Mouse (Mus musculus) embryonic fibroblast, embryonic 13.5 days (primary cell): Measurements from ENCODE around the gene Hmbs. TPM values are rescaled to one million over a fixed set of nuclear protein-coding genes. Genes with fewer than 3 reads are reported as not detected.

Experiments used
- H3K27ac ChIP-seq: 2 replicates; pipeline ENCODE4 v1.5.1; 2012; ENCODE audit warnings: low read length, control low read depth, inconsistent platforms; ENCODE audit not compliant: insufficient read depth
- H3K4me1 ChIP-seq: 2 replicates; pipeline ENCODE4 v1.6.1; 2011; ENCODE audit warnings: low read length; ENCODE audit not compliant: control insufficient read depth, insufficient read depth
- H3K4me3 ChIP-seq: 2 replicates; pipeline ENCODE4 v1.5.1; 2011; ENCODE audit warnings: mild to moderate bottlenecking, control low read depth, low read length; ENCODE audit not compliant: insufficient read depth
- CTCF ChIP-seq: IDR thresholded peaks from 2 replicates; pipeline ENCODE4 v1.5.1; 2011; ENCODE audit warnings: mild to moderate bottlenecking, control low read depth, low read length, moderate library complexity, borderline replicate concordance; ENCODE audit not compliant: insufficient read depth
- POLR2A ChIP-seq: IDR thresholded peaks from 2 replicates; pipeline ENCODE4 v1.6.1; 2011; ENCODE audit warnings: low read depth, mild to moderate bottlenecking, control low read depth, low read length, moderate library complexity
- polyA plus RNA-seq: library from polyadenylated mRNA; stranded (reverse); fragments of >200 nt; gene quantifications from 2 replicates; pipeline ENCODE4 v1.2.4, GENCODE M21; 2011; ENCODE audit warnings: low read depth; ENCODE audit not compliant: missing spikeins, insufficient read length

Gene Hmbs
- polyA plus RNA-seq, 1 experiment, result 51.9 TPM

DNA sequence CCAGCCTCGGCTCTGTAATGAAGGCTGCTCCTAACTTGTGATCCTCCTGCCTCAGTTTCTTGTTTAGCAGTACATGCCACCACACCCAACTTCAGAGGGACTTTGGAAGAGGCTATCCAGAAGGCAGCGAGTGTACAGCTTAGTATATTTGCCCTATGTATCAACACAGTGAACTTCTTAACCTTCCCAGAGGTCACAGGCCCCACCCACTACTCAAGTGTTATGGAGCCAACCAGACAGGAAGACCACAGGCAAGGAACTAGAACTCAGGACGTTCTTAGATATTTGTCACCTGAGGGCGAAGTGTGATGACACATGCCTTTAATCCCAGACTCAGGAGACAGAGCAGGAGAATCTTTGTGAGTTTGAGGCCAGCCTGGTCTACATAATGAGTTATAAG is 3.6 kb upstream of the Hmbs start:
- TF ChIP-seq CTCF, result no peak
- TF ChIP-seq POLR2A, result no peak
- Histone ChIP-seq H3K27ac (no peak overlapping the region), H3K4me3 (no peak overlapping the region), H3K4me1 (peaks cover 5% of the 10 kb centered on the region)

DNA sequence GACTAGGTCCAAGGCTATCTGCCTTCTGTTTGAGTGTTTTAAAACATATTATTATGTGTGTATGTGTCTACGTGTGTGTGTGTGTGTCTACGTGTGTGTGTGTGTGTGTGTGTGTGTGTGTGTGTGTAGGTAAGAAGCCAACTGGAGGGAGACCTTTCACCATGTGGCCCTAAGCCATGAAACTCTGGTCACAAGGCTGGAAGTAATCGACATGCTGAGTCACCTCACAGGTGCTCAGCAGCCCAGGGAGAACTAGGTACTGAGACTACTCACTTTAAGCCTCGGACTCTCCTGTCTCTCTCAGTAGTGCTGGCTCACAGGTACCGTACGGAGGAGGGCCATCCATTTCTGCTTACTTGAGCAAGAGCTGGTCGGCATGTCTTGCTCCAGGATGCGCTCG is 3.1 kb upstream of the Hmbs start:
- H3K4me3 ChIP-seq, result no peak overlapping the region
- TF ChIP-seq CTCF (no peak), POLR2A (no peak)
- peaks cover 10% of the 10 kb centered on the region for H3K4me1 ChIP-seq
- no peak overlapping the region for H3K27ac ChIP-seq

DNA sequence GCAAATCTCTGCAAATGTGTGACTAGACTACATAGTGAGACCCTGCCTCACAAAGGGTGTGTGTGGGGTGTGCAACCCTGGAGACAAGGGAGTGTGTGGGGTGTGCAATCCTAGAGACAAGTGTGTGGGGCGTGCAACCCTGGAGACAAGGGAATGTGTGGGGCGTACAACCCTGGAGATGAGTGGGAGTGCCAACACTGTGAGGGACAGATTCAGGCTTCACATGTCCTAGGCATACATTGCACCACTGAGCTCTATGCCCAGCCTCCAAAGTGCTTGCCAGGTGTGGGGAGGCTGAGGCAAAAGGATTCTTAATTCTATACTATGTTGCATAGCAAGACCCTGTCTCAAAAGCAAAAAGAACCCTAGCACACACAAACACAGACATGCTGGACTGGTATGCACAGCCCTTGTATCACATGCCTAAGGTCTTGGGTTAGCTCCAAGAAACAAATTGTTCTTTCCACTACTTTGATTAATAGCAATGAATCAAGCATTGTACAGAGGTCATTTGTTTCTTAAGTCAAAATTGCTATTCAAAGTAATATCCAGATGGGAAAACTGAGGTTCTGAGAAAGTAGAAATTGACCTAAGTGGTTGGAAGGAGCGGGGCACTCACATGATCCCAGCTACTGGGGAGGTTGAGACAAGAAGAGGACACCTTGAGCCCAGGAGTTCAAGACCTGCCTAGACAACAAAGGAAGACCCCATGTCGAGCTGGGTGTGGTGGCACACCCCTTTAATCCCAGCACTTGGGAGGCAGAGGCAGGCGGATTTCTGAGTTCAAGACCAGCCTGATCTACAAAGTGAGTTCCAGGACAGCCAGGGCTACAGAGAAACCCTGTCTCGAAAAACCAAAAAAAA is 1.8 kb upstream of the Hmbs start:
- TF ChIP-seq CTCF, result no peak
- no peak for TF ChIP-seq POLR2A
- Histone ChIP-seq H3K27ac (no peak overlapping the region), H3K4me3 (no peak overlapping the region), H3K4me1 (peaks cover 10% of the 10 kb centered on the region)

DNA sequence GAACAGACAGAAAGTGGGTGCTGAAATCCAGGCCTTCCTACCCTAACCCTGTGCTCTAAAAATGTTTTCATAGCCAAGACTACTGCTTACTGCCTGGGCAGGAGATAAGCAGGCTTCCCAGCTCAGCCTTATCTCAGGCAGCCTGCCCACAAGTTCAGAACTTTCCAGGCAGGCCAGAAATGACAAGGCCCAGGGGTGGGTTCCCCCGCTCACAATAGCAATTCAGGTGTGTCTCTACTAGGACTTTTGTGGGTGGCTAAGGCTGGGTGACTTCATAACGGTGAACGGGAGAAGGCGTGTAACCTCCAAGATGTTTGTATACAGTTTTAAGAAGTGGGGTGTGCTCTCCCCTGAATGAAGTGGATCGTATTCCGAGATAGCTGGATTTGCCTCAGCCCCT is 738 bp downstream of the Hmbs start:
- H3K4me1 ChIP-seq, result peaks cover 10% of the 10 kb centered on the region
- peak overlapping the region; percentile 23 for H3K27ac ChIP-seq
- H3K4me3 ChIP-seq, result peak overlapping the region; percentile 61
- TF ChIP-seq POLR2A (no peak), CTCF (no peak)

DNA sequence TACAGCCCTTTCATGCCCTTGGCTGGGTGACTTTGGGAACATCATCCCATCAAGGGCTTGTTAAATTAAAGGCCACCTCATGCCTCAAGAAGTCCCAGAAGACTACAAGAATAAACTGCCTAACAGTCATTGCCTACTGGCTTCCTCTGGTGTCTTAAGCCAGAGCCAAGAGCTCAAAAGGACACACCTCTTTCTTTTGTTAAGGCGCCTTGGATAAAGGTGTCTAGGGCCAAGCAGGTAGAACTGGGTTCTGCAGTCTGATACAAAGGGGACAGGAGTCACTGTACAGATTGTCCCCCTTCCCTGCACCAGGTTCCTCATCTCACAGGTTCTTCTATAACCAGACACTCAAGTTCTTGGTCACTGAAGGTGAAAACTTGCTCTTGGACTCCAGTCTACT is 1.4 kb downstream of the Hmbs start:
- TF ChIP-seq CTCF (no peak), POLR2A (no peak)
- Histone ChIP-seq H3K4me1 (peaks cover 10% of the 10 kb centered on the region), H3K4me3 (no peak overlapping the region), H3K27ac (no peak overlapping the region)

DNA sequence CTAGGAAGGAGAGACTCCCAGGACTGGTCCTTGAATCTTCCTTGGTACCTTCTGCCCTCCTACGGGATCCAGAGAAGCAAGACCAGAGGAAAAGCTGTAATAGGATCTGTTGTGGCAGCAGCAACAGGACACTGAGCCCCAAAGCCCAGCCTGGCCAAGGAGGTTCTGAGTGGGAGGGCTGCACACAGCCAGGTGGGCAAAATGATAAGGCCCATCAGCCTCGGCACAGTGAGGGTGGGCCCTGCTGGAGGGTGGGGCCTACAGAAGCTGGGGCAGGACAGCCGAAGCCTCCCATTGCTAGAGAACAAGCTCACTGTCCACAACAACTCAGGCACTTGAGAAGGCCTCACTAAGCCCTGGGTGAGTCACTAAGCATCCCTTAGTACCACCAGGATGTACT is 1.9 kb downstream of the Hmbs start:
- no peak for TF ChIP-seq CTCF
- TF ChIP-seq POLR2A, result no peak
- H3K27ac ChIP-seq, result no peak overlapping the region
- H3K4me3 ChIP-seq, result no peak overlapping the region
- peaks cover 10% of the 10 kb centered on the region for H3K4me1 ChIP-seq

DNA sequence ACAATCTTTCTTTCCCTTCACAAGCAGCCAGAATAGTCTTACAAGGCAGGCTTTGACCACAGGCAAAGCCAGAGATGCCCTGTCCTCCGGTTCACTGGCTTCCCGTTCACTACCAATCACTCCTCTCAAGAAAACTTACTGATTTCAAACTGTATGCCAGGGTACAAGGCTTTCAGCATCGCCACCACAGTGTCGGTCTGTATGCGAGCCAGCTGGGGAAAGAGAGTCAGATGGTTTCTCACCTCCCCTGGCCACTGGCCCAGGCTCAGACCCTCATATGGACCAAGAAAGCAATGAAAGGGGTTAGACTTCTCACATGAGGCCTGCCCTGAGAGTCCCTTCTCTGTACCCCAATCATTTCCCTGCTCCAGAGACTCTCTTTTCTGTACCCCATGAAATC is 2.5 kb downstream of the Hmbs start:
- Histone ChIP-seq H3K27ac (no peak overlapping the region), H3K4me3 (no peak overlapping the region), H3K4me1 (peaks cover 10% of the 10 kb centered on the region)
- TF ChIP-seq POLR2A (no peak), CTCF (no peak)

DNA sequence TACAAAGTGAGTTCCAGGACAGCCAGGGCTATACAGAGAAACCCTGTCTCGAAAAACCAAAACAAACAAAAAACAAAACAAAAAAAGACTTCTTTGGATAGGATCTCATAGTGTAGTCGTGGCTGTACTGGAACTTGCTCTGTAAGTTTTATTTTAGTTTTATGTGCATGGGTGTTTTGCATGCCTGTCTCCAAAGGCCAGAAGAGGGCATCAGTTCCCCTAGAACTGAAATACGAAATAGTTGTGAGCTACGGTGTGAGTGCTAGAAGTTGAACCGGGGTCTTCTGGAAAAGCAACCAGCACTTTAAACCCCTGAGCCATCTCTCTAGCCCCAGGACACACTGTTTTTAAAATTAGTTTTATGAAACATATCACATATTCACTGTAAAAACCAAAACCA is 5.5 kb downstream of the Hmbs start:
- Histone ChIP-seq H3K4me3 (no peak overlapping the region), H3K4me1 (peaks cover 10% of the 10 kb centered on the region), H3K27ac (no peak overlapping the region)
- no peak for TF ChIP-seq POLR2A
- TF ChIP-seq CTCF, result no peak

DNA sequence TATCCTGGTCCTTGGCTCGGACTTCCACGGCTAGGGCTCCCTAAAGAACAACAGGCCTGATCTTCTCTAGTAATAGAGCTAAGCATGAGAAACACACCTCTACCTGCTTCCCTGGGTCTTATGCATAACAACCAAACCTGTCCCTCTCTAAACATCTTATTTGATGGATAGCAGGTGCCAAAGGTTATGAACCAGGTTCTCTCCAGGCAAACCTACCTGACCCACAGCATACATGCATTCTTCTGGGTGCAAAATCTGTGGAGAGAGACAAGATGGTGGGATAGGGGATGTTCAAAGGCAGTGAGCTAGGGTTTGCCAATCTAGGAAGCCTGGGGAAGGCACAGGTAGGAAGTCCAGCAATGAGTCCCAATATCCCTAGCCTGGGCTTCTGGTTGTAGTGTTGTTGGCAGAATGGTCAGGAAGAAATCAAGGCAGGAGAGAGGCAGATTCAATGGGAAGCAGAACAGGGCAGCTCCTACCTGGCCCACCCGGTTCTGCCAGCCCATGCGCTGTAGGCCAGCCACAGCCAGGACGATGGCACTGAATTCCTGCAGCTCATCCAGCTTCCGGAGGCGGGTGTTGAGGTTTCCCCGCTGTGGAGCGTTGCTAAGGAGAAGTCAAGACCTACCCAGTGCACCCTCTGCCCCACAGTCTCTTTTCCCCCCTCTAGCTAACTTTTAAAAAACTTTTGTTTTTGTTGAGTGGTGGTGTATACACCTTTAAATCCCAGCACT is 6.4 kb downstream of the Hmbs start:
- Histone ChIP-seq H3K27ac (no peak overlapping the region), H3K4me3 (peak overlapping the region; percentile 50; the same call in 1 of the 2 replicates), H3K4me1 (peaks cover 4% of the 10 kb centered on the region)
- TF ChIP-seq CTCF, result no peak
- TF ChIP-seq POLR2A, result no peak; the same call in none of the 2 replicates

DNA sequence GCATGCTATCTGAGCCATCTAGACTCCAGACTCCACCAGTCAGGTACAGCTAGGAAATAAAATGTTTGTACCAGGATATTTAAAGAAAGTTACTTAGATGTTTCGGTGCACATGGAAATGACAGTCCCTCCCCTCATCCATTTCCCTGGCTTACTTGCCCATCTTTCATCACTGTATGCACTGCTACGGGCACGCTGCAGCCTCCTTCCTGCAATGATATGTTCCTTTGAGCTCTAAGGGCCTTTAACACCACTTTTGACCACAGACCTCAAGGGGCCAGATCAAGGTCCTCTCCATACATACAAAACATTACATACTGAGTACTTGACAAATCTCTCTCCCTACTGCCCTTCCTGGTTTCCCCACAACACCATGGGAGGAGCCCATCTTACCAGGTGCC is 7.1 kb downstream of the Hmbs start:
- Histone ChIP-seq H3K27ac (no peak overlapping the region), H3K4me1 (no peaks in the 10 kb centered on the region; the same call in 1 of the 2 replicates), H3K4me3 (peak overlapping the region; percentile 50)
- TF ChIP-seq POLR2A (no peak; the same call in 1 of the 2 replicates), CTCF (no peak)
